Mouse (Mus musculus) spleen, postnatal 14 days (tissue): ENCODE results near the gene Fut9.

ENCODE experiments used
- DNase-seq, 2 experiments: peaks; one replicate each; pipeline ENCODE4 v3.0.0; 2021 to 2022; ENCODE audit warnings: low spot score in 2 of 2

Gene Fut9

GRCm38 (mm10) chr4:25647593-25647992 is 152.5 kb downstream of the Fut9 start:
- DNase-seq, result no peak

GRCm38 (mm10) chr4:25645580-25645979 is 154.5 kb downstream of the Fut9 start:
- no peak for DNase-seq

- DNase-seq, result no peak
These were observed 158.1 kb downstream of the Fut9 start for GRCm38 (mm10) chr4:25641993-25642392.

- DNase-seq, result no peak
These were observed 166.8 kb downstream of the Fut9 start for GRCm38 (mm10) chr4:25633262-25633661.

GRCm38 (mm10) chr4:25628113-25628512 is 171.9 kb downstream of the Fut9 start:
- DNase-seq, result no peak

GRCm38 (mm10) chr4:25627467-25627866 is 172.6 kb downstream of the Fut9 start:
- DNase-seq, result no peak

- DNase-seq, result no peak
These were observed 173.0 kb downstream of the Fut9 start for GRCm38 (mm10) chr4:25627039-25627438.

GRCm38 (mm10) chr4:25623176-25623575 is 176.9 kb downstream of the Fut9 start:
- DNase-seq, result no peak

- no peak for DNase-seq
These were observed 182.7 kb downstream of the Fut9 start for GRCm38 (mm10) chr4:25617301-25617700.

- no peak for DNase-seq
These were observed 186.6 kb downstream of the Fut9 start for GRCm38 (mm10) chr4:25613426-25613825.

- no peak for DNase-seq
These were observed 189.6 kb downstream of the Fut9 start for GRCm38 (mm10) chr4:25610481-25610880.

GRCm38 (mm10) chr4:25593218-25593617 is 206.8 kb downstream of the Fut9 start:
- no peak for DNase-seq
